Mouse (Mus musculus) lung, embryonic 14.5 days (tissue): ENCODE data around the gene Ece1. TPM values are rescaled to one million over a fixed set of nuclear protein-coding genes. Genes with fewer than 3 reads are reported as not detected.

Experiments
- ATAC-seq: fragments of 200-750 bp; cut with Nextera tagmentation; 2 replicates; pipeline ENCODE4 v1.8.0; 2017; ENCODE audit warnings: mild to moderate bottlenecking, moderate TSS enrichment, moderate library complexity; ENCODE audit not compliant: insufficient read depth
- DNase-seq: peaks from one replicate; pipeline ENCODE4 v3.0.0-alpha.2; 2015
- H3K27ac ChIP-seq: fragments of 300-500 bp; sonication (generic); 2 replicates; pipeline ENCODE4 v1.5.1; 2014; ENCODE audit warnings: low read depth, mild to moderate bottlenecking, moderate library complexity
- H3K27me3 ChIP-seq: fragments of 300-500 bp; sonication (generic); 2 replicates; pipeline ENCODE4 v1.6.1; 2014; ENCODE audit warnings: low read length, control low read depth; ENCODE audit not compliant: insufficient read depth
- H3K36me3 ChIP-seq: fragments of 300-500 bp; sonication (generic); 2 replicates; pipeline ENCODE4 v1.6.1; 2014; ENCODE audit warnings: control low read depth; ENCODE audit not compliant: insufficient read depth
- H3K4me1 ChIP-seq: fragments of 300-500 bp; sonication (generic); 2 replicates; pipeline ENCODE4 v1.6.1; 2014; ENCODE audit warnings: antibody characterized with exemption, control low read depth; ENCODE audit not compliant: insufficient read depth
- H3K4me2 ChIP-seq: fragments of 300-500 bp; sonication (generic); 2 replicates; pipeline ENCODE4 v1.6.1; 2014; ENCODE audit warnings: mild to moderate bottlenecking
- H3K4me3 ChIP-seq: fragments of 300-500 bp; sonication (generic); 2 replicates; pipeline ENCODE4 v1.5.1; 2014; ENCODE audit warnings: low read depth, low read length
- H3K9ac ChIP-seq: fragments of 300-500 bp; sonication (generic); 2 replicates; pipeline ENCODE4 v1.6.1; 2014
- H3K9me3 ChIP-seq: fragments of 300-500 bp; sonication (generic); 2 replicates; pipeline ENCODE4 v1.6.1; 2016; ENCODE audit warnings: low read depth, low read length, control low read depth
- CTCF ChIP-seq: IDR thresholded peaks from 2 replicates; pipeline ENCODE4 v1.5.1; 2016; ENCODE audit warnings: antibody characterized with exemption, low read depth
- WGBS: fragments of 180-500 bp; shearing (Covaris S2); extraction: QIAGEN DNeasy Blood & Tissue Kit; methylation state at CpG from one replicate; pipeline ENCODE4 v1.1.7; 2014; 5-methylcytosine and 5-hydroxymethylcytosine counted together
- polyA plus RNA-seq: library from polyadenylated mRNA; unstranded; fragments of >200 nt; fragmentation: Nextera tagmentation; extraction: Ambion mirVana; gene quantifications from 2 replicates; pipeline ENCODE4 v1.2.1, GENCODE M21; 2014

Ece1 gene
- polyA plus RNA-seq, 1 experiment from 2014 or later, result 59.3 TPM

GRCm38 (mm10) chr4:137930500-137931008 is 68.5 kb downstream of the Ece1 start:
- Histone ChIP-seq H3K4me3 (no peak overlapping the region), H3K4me1 (peaks cover 33% of the 10 kb centered on the region)
- 4% methylated on average over 9 of the region's 9 CpGs for WGBS

GRCm38 (mm10) chr4:137931009-137931757 is 69.1 kb downstream of the Ece1 start:
- peaks cover 33% of the 10 kb centered on the region for H3K4me1 ChIP-seq
- H3K36me3 ChIP-seq, result peaks cover 22% of the 10 kb centered on the region
- ATAC-seq, result peak; percentile 95
- TF ChIP-seq CTCF, result no peak
- peaks cover 26% of the 10 kb centered on the region; the same call in 1 of the 2 replicates for H3K27me3 ChIP-seq
- no peak overlapping the region for H3K4me3 ChIP-seq
- H3K9ac ChIP-seq, result peak overlapping the region; percentile 22; the same call in 1 of the 2 replicates
- peak overlapping the region; percentile 26 for H3K4me2 ChIP-seq
- WGBS, result 3% methylated on average over 18 of the region's 18 CpGs
- DNase-seq, result peak; percentile 98
- no peaks in the 10 kb centered on the region for H3K9me3 ChIP-seq
- H3K27ac ChIP-seq, result peak overlapping the region; percentile 89

More at GRCm38 (mm10) chr4:137930500-137931008, 68.5 kb downstream of the Ece1 start:
- no peaks in the 10 kb centered on the region for H3K9me3 ChIP-seq
- H3K27ac ChIP-seq, result peak overlapping the region; percentile 89
- peak; percentile 26; the same call in 1 of the 2 replicates for ATAC-seq
- DNase-seq, result no peak
- H3K4me2 ChIP-seq, result peak overlapping the region; percentile 26
- no peak for TF ChIP-seq CTCF
- peaks cover 28% of the 10 kb centered on the region; the same call in 1 of the 2 replicates for H3K27me3 ChIP-seq
- H3K9ac ChIP-seq, result no peak overlapping the region
- H3K36me3 ChIP-seq, result peaks cover 24% of the 10 kb centered on the region

DNA sequence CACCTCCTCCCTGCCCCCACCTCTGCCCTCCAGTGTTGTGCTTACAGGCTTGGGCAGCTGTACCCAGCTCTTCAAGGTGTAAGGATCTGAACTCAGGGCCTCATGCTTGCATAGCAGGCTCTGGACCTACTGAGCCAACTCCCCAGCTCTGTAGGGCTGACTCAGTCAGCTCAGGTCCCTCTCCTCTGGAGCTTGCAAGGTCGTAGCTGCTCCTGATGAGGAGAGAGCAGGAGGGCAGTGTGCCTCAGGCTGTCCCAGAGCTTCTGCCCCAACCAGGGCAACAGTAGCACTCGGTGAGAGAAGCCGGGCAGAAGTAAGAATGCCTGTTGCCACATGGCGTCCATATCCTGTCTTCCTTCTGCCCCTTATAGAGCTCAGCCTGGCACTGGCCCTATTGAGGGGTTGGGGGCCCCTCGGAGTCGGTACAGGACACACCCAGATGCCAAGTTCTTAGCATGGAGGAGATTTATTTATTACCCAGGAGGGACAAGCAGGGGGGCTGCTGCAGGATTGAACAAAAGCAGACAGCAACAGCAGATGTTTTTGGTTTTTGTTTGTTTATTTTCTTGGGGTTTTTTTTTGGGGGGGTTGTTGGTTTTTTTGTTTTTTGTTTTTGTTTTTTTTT is 70.6 kb downstream of the Ece1 start:
- H3K27ac ChIP-seq, result 0 out of 2 replicates have a peak overlapping the region, but pooled peaks have one; percentile 20

GRCm38 (mm10) chr4:137933328-137933727 is 71.3 kb downstream of the Ece1 start:
- 50% methylated on average over 5 of the region's 5 CpGs for WGBS
- H3K36me3 ChIP-seq, result peaks cover 30% of the 10 kb centered on the region
- no peak overlapping the region for H3K27ac ChIP-seq
- ATAC-seq (no peak), DNase-seq (no peak)
- peaks cover 28% of the 10 kb centered on the region for H3K4me1 ChIP-seq
- no peak for TF ChIP-seq CTCF
- no peak overlapping the region for H3K9ac ChIP-seq
- no peaks in the 10 kb centered on the region for H3K9me3 ChIP-seq
- H3K27me3 ChIP-seq, result peaks cover 21% of the 10 kb centered on the region; the same call in 1 of the 2 replicates
- no peak overlapping the region for H3K4me3 ChIP-seq
- H3K4me2 ChIP-seq, result no peak overlapping the region

More for the DNA sequence above, 70.6 kb downstream of the Ece1 start:
- TF ChIP-seq CTCF, result no peak
- no peak for DNase-seq
- Histone ChIP-seq H3K9me3 (no peaks in the 10 kb centered on the region), H3K27me3 (peaks cover 27% of the 10 kb centered on the region; the same call in 1 of the 2 replicates), H3K4me3 (no peak overlapping the region), H3K9ac (no peak overlapping the region), H3K36me3 (peaks cover 30% of the 10 kb centered on the region), H3K4me1 (peaks cover 33% of the 10 kb centered on the region), H3K4me2 (no peak overlapping the region)
- 55% methylated on average over 6 of the region's 6 CpGs for WGBS
- no peak for ATAC-seq

- no peak for DNase-seq
- H3K4me1 ChIP-seq, result peaks cover 10% of the 10 kb centered on the region
- TF ChIP-seq CTCF, result no peak
- peaks cover 50% of the 10 kb centered on the region for H3K36me3 ChIP-seq
- H3K4me3 ChIP-seq, result no peak overlapping the region
- peaks cover 12% of the 10 kb centered on the region; the same call in 1 of the 2 replicates for H3K27me3 ChIP-seq
- WGBS, result 89% methylated on average over 4 of the region's 4 CpGs
- H3K9ac ChIP-seq, result no peak overlapping the region
- no peaks in the 10 kb centered on the region for H3K9me3 ChIP-seq
- ATAC-seq, result no peak
- no peak overlapping the region for H3K4me2 ChIP-seq
- no peak overlapping the region for H3K27ac ChIP-seq
These were observed 74.1 kb downstream of the Ece1 start for GRCm38 (mm10) chr4:137936134-137936533.

DNA sequence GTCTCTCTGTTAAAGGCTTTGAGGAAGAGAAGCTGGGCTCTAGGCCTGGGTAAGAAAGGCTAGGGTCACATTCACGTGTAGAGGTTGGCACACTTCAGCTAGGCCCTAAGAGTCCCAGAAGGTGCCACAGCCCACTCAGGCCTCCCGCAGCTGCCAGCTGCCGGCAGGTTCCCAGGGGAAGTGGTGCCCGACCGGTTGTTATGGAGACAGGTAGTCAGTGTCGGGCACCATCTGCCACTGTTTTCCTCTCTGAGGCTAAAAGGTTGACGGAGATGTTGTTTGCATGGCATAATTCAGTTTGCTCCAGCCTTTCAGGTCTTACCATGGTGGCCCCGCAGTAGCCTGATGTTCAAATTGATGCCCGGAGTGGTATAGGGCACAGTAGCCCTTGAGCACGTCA is 78.0 kb downstream of the Ece1 start:
- no peaks in the 10 kb centered on the region for H3K9me3 ChIP-seq
- no peaks in the 10 kb centered on the region for H3K4me1 ChIP-seq
- 91% methylated on average over 10 of the region's 10 CpGs for WGBS
- H3K4me3 ChIP-seq, result no peak overlapping the region
- H3K36me3 ChIP-seq, result peaks cover 56% of the 10 kb centered on the region
- ATAC-seq (no peak), DNase-seq (no peak)
- H3K4me2 ChIP-seq, result no peak overlapping the region
- H3K27me3 ChIP-seq, result peaks cover 11% of the 10 kb centered on the region; the same call in 1 of the 2 replicates
- H3K27ac ChIP-seq, result no peak overlapping the region
- TF ChIP-seq CTCF, result no peak
- H3K9ac ChIP-seq, result no peak overlapping the region
